Mouse (Mus musculus): Measurements from ENCODE around the gene Ftl1. TPM values are rescaled to one million over a fixed set of nuclear protein-coding genes. Genes with fewer than 3 reads are reported as not detected.

Ftl1 gene
- polyA plus RNA-seq, 1 experiment from 2014 or later, result 5,628 TPM

DNA sequence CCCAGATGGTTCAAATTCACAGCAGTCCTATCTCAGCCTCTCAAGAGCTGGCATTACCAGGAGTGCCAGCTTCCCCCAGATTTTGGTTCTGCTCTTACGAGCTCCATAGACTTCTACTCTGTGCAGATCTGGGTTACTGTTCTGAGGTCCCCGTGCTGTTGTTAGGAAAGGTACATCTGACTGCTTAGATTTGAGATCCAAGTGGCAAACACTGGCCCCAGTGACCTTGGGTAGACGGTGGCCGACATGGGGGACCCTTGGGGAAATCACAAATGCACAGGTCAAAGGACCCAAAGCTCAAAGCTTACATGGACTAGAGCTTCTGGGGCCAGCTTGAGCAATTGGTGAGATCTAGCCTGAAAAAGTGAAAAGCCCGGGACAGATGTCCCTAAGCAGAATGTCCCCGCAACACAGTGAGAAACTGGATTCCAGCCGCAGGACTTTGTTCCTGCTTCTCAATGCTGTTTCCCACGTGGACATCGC lies 2.9 kb downstream of the Ftl1 start:
- Histone ChIP-seq H3K4me1 (ENCODE audit: insufficient read depth, low read length) (peaks cover 34% of the 10 kb centered on the region), H3K9ac (replicated peaks; ENCODE audit: low read length) (no peak overlapping the region), H3K9me3 (ENCODE audit: low read length) (no peaks in the 10 kb centered on the region), H3K4me2 (replicated peaks; ENCODE audit: low read depth, low read length) (peak overlapping the region; percentile 86; the same call in 1 of the 2 replicates), H3K36me3 (ENCODE audit: insufficient read depth, low read length) (peaks cover 34% of the 10 kb centered on the region), H3K27me3 (ENCODE audit: insufficient read depth, low read length) (no peaks in the 10 kb centered on the region), H3K4me3 (ENCODE audit: low read length) (0 out of 2 replicates have a peak overlapping the region, but pooled peaks have one; percentile 88), H3K27ac (ENCODE audit: low read length) (peak overlapping the region; percentile 48; the same call in 1 of the 2 replicates)
- WGBS, result 43% methylated on average over 9 of the region's 9 CpGs
- no peak for ATAC-seq (ENCODE audit: low FRiP score, low TSS enrichment)

DNA sequence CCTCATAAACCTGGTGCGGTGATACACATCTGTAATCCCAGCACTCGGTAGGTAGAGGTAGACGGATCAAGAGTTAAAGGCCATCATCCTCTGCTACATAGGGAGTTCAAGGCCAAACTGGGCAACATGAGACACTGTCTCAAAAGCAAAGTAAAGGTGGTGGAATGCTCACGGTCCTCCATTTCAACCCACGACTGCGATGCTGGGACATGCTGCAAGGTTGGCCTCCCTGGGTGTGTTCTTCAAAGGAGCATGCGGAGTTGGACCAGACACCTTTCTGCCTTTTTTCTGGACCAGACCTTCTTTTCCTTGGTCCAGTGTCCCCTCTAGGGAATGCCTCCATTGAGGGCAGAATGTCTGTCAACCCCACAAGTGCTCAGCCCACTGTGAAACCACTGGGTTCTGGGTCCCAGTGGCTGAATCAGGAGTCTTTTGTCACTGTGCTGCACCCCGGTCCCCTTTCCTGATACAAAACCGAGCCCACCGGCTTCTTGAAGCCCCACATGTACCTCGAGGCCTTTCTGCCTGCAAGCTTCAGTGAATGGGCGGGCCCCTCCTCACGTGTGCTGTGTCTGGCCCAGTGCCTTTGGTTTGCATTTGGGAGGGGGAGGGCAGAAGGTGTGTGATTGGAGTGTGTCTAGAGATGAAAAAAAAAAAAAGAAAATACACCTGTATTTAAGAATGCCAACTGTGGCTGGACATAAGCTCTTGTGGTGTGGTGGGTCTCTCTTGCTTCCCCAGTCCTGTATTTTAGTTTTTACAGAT lies 3.6 kb downstream of the Ftl1 start:
- no peak for ATAC-seq (ENCODE audit: low FRiP score, low TSS enrichment)
- H3K4me2 ChIP-seq (replicated peaks; ENCODE audit: low read depth, low read length), result no peak overlapping the region
- H3K9ac ChIP-seq (replicated peaks; ENCODE audit: low read length), result no peak overlapping the region
- H3K36me3 ChIP-seq (ENCODE audit: insufficient read depth, low read length), result peaks cover 34% of the 10 kb centered on the region
- peaks cover 30% of the 10 kb centered on the region for H3K4me1 ChIP-seq (ENCODE audit: insufficient read depth, low read length)
- H3K9me3 ChIP-seq (ENCODE audit: low read length), result no peaks in the 10 kb centered on the region
- H3K4me3 ChIP-seq (ENCODE audit: low read length), result no peak overlapping the region
- H3K27ac ChIP-seq (ENCODE audit: low read length), result peak overlapping the region; percentile 48; the same call in 1 of the 2 replicates
- 78% methylated on average over 13 of the region's 13 CpGs for WGBS
- no peaks in the 10 kb centered on the region for H3K27me3 ChIP-seq (ENCODE audit: insufficient read depth, low read length)

- no peak for ATAC-seq (ENCODE audit: low FRiP score, low TSS enrichment)
- Histone ChIP-seq H3K36me3 (ENCODE audit: insufficient read depth, low read length) (peaks cover 38% of the 10 kb centered on the region), H3K4me2 (replicated peaks; ENCODE audit: low read depth, low read length) (no peak overlapping the region), H3K4me1 (ENCODE audit: insufficient read depth, low read length) (peaks cover 18% of the 10 kb centered on the region), H3K27ac (ENCODE audit: low read length) (no peak overlapping the region), H3K9me3 (ENCODE audit: low read length) (no peaks in the 10 kb centered on the region), H3K9ac (replicated peaks; ENCODE audit: low read length) (no peak overlapping the region), H3K4me3 (ENCODE audit: low read length) (no peak overlapping the region), H3K27me3 (ENCODE audit: insufficient read depth, low read length) (no peaks in the 10 kb centered on the region)
- 91% methylated on average over 15 of the region's 15 CpGs for WGBS
Observed at GRCm38 (mm10) chr7:45454971-45455370, 4.7 kb downstream of the Ftl1 start.

DNA sequence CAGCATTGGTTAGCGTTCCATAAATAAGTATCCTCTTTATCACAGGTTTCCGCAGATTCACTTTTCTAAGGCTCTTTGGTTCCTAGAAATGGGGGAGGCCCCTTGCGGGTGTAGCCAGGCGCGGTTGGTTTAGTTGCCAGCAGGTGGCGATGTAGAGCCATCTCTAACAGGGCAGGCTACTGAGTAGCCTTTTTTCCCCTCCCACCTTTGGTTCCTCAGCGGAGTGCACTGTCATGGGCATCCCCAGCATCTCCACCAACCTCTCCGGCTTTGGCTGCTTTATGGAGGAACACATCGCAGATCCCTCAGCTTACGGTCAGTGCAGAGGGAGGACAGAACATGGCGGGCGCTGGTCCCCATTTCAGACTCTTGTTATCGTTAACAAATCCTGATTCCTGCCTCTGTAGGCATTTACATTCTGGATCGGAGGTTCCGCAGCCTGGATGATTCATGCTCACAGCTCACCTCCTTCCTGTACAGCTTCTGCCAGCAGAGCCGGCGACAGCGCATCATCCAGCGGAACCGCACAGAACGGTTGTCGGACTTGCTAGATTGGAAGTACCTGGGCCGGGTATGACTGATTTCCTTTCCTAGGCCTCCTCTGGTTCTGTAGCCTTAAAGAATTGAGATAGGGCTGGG lies 8.2 kb downstream of the Ftl1 start:
- no peak overlapping the region for H3K4me2 ChIP-seq (replicated peaks; ENCODE audit: low read depth, low read length)
- 58% methylated on average over 23 of the region's 23 CpGs for WGBS
- H3K9ac ChIP-seq (replicated peaks; ENCODE audit: low read length), result no peak overlapping the region
- no peak overlapping the region for H3K27ac ChIP-seq (ENCODE audit: low read length)
- H3K27me3 ChIP-seq (ENCODE audit: insufficient read depth, low read length), result no peaks in the 10 kb centered on the region
- H3K4me1 ChIP-seq (ENCODE audit: insufficient read depth, low read length), result peaks cover 6% of the 10 kb centered on the region; the same call in 1 of the 2 replicates
- no peak overlapping the region for H3K4me3 ChIP-seq (ENCODE audit: low read length)
- H3K9me3 ChIP-seq (ENCODE audit: low read length), result no peaks in the 10 kb centered on the region
- peaks cover 36% of the 10 kb centered on the region for H3K36me3 ChIP-seq (ENCODE audit: insufficient read depth, low read length)
- ATAC-seq (ENCODE audit: low FRiP score, low TSS enrichment), result peak; percentile 66

DNA sequence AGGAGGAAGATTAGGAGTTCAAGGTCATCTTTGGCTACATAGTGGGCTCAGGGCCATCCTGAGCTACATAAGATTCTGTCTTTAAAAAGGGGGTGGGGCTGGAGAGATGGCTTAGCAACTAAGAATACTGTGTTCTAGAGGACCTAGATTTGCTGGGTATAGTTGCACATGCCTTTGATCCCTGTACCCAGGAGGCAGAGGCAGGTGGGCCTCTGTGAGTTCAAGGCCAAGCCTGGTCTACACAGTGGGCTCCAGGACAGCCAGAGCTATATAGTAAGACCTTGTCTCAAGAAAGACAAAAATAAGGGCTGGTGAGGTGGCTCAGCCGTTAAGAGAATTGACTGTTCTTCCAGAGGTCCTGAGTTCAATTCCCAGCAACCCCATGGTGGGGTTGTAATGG lies 9.7 kb downstream of the Ftl1 start:
- Histone ChIP-seq H3K9me3 (ENCODE audit: low read length) (no peaks in the 10 kb centered on the region), H3K4me1 (ENCODE audit: insufficient read depth, low read length) (peaks cover 6% of the 10 kb centered on the region; the same call in 1 of the 2 replicates), H3K27ac (ENCODE audit: low read length) (no peak overlapping the region), H3K27me3 (ENCODE audit: insufficient read depth, low read length) (no peaks in the 10 kb centered on the region), H3K4me2 (replicated peaks; ENCODE audit: low read depth, low read length) (no peak overlapping the region), H3K4me3 (ENCODE audit: low read length) (no peak overlapping the region), H3K9ac (replicated peaks; ENCODE audit: low read length) (no peak overlapping the region), H3K36me3 (ENCODE audit: insufficient read depth, low read length) (peaks cover 43% of the 10 kb centered on the region)
- whole genome bisulfite sequencing, result 88% methylated on average over 1 of the region's 1 CpGs
- no peak for ATAC-seq (ENCODE audit: low FRiP score, low TSS enrichment)

DNA sequence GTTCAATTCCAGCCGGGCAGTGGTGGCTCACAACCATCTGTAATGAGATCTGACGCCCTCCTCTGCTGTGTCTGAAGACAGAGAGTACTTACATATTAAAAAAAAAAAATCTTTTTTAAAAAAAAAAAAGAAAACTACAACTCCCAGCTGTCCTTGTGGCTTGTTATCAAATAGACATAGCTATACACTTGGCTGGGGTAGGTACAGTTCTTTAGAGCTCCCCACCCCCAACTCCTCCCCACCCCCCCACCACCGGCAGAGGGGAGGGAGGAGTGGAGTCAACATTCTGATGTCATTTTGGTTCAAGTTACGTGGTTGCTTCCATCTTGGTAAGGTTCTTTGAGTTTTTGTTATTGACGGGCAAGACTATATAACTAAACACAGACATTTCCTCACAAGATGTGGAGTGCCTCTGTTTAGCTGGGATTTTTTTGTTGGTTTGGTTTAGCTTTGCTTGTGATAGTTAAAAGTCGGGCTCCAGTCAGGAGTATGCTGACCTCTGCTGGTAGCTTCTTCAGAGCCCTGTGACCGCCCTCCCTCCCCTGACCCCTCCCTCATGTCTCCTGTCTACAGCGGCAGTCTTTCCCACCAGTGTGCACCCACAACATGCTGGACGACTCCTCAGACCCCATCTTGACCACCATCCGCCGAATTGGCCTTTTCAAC lies 12.2 kb downstream of the Ftl1 start:
- ATAC-seq (ENCODE audit: low FRiP score, low TSS enrichment), result peak; percentile 33; the same call in 1 of the 2 replicates
- H3K9ac ChIP-seq (replicated peaks; ENCODE audit: low read length), result no peak overlapping the region
- H3K27me3 ChIP-seq (ENCODE audit: insufficient read depth, low read length), result no peaks in the 10 kb centered on the region
- no peak overlapping the region for H3K4me2 ChIP-seq (replicated peaks; ENCODE audit: low read depth, low read length)
- no peak overlapping the region for H3K4me3 ChIP-seq (ENCODE audit: low read length)
- no peak overlapping the region for H3K27ac ChIP-seq (ENCODE audit: low read length)
- H3K36me3 ChIP-seq (ENCODE audit: insufficient read depth, low read length), result peaks cover 57% of the 10 kb centered on the region
- H3K4me1 ChIP-seq (ENCODE audit: insufficient read depth, low read length), result peaks cover 6% of the 10 kb centered on the region; the same call in 1 of the 2 replicates
- H3K9me3 ChIP-seq (ENCODE audit: low read length), result no peaks in the 10 kb centered on the region
- 40% methylated on average over 11 of the region's 11 CpGs for WGBS

DNA sequence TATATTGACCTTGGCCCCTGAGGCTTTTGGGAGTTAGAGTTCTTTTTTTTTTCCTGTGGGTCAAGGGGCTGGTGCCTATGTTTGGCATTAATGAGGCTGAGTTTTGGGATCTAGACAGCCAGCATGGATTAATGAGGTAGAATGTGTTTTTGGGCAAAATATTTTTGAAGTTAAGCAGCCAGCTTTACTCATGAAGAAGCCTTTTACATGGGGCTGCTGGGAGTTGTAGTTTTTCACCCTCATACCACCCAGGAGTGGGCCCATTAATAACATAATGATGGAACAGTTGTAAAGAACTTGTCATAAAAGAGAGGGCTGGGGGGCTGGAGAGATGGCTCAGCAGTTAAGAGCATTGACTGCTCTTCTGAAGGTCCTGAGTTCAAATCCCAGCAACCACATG lies 13.1 kb downstream of the Ftl1 start:
- no peak for ATAC-seq (ENCODE audit: low FRiP score, low TSS enrichment)
- no peaks in the 10 kb centered on the region for H3K27me3 ChIP-seq (ENCODE audit: insufficient read depth, low read length)
- H3K9me3 ChIP-seq (ENCODE audit: low read length), result no peaks in the 10 kb centered on the region
- H3K4me1 ChIP-seq (ENCODE audit: insufficient read depth, low read length), result peaks cover 6% of the 10 kb centered on the region; the same call in 1 of the 2 replicates
- H3K36me3 ChIP-seq (ENCODE audit: insufficient read depth, low read length), result peaks cover 55% of the 10 kb centered on the region
- no peak overlapping the region for H3K27ac ChIP-seq (ENCODE audit: low read length)
- no peak overlapping the region for H3K4me3 ChIP-seq (ENCODE audit: low read length)
- H3K4me2 ChIP-seq (replicated peaks; ENCODE audit: low read depth, low read length), result no peak overlapping the region
- H3K9ac ChIP-seq (replicated peaks; ENCODE audit: low read length), result no peak overlapping the region

DNA sequence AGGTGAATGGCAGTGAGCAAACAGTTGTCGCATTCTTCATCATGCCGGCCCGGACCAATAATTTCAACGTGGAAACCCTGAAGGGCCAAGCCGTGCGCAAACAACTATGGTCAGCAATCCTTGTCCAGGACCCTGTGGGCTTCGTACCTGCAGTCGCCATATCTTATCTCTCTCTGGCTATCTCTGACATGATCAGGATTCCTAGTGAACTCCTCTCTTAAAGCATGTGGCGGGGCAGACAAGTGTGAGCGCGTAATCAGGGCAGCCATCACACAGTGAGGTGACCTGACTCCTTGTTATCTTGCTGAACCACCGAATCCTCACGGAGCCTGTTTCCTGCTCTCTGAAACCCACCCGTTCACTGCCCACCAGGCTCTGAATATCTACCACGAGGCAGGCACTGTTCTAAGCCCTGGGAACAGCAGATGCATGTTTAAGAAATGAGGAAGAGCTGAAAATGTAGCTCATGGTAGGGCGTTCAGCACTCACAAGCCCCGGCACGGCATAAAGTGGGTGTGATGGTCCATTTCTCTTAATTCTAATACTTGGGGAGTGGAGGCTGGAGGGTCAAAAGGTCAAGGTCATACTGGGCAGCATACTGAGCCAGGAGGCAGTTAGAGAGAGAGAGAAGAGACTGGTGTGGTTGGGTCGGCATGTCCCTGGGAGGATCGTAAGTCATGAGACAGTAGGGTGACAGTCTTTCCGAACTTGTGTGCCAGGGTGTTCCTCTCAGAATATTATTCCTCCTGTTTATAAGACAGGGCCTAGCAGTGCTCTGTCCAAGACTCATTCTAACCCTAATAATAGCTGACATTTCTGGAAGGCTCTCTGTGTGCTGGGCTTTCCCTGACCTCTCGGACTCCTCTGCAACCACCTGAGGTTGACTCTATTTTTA lies 15.9 kb downstream of the Ftl1 start:
- 84% methylated on average over 22 of the region's 22 CpGs for WGBS
- ATAC-seq (ENCODE audit: low FRiP score, low TSS enrichment), result no peak
- Histone ChIP-seq H3K27ac (ENCODE audit: low read length) (no peak overlapping the region), H3K4me3 (ENCODE audit: low read length) (no peak overlapping the region), H3K27me3 (ENCODE audit: insufficient read depth, low read length) (no peaks in the 10 kb centered on the region), H3K4me2 (replicated peaks; ENCODE audit: low read depth, low read length) (no peak overlapping the region), H3K36me3 (ENCODE audit: insufficient read depth, low read length) (peaks cover 59% of the 10 kb centered on the region), H3K9ac (replicated peaks; ENCODE audit: low read length) (no peak overlapping the region), H3K4me1 (ENCODE audit: insufficient read depth, low read length) (peaks cover 6% of the 10 kb centered on the region; the same call in 1 of the 2 replicates), H3K9me3 (ENCODE audit: low read length) (no peaks in the 10 kb centered on the region)

Data from kidney, embryonic 16.5 days (tissue).